Mouse (Mus musculus) testis, adult 2 months (tissue): ENCODE data around the gene Arsb.

Experiments
- CTCF ChIP-seq: fragments of 200-500 bp; IDR thresholded peaks from 2 replicates; pipeline ENCODE4 v1.5.1; 2012; ENCODE audit warnings: low read depth, mild to moderate bottlenecking, inconsistent platforms, low read length, moderate library complexity; ENCODE audit not compliant: control insufficient read depth, insufficient read depth, insufficient replicate concordance
- POLR2A ChIP-seq: fragments of 200-500 bp; IDR thresholded peaks from 2 replicates; pipeline ENCODE4 v1.6.1; 2012; ENCODE audit warnings: low read depth, mild to moderate bottlenecking, inconsistent platforms, low read length, moderate library complexity; ENCODE audit not compliant: control insufficient read depth

DNA sequence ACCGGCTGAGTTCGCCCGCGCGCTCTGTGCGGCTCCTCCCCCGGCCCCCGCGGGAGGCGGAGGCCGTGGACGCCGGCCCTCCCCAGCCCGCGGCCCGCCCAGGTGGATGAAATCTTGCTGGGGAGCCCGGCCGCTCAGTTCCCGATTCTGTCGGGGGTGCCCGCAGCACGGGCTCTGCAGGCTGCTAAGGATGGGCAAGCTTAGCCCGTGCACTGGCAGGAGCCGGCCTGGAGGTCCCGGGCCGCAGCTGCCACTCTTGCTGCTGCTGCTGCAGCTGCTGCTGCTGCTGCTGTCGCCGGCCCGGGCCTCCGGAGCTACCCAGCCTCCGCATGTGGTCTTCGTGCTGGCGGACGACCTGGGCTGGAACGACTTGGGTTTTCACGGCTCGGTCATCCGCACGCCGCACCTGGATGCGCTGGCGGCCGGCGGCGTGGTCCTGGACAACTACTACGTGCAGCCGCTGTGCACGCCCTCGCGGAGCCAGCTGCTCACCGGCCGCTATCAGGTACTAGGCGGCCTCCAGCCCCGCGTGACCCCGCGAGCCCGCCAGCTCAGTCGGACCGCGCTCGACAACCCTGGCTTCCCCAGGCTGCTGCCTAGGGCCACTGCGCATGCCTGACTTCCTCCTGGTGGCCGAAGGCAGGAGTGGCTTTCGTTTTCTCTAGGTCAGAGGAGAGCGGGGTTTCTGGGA lies at the start of gene Arsb:
- TF ChIP-seq CTCF (peak; percentile 45; the same call in 1 of the 2 replicates), POLR2A (peak; percentile 53; the same call in 1 of the 2 replicates)
